ENCODE assay signal across 8 mouse cellular contexts in genomic region chr11:117047172-117047950, GRCm38 (mm10).
DNase-seq lines count a peak whose midpoint lies in the region; ATAC-seq and TF ChIP-seq lines count a peak whose summit lies in the region.

No protein-coding gene starts in this region.

- peak; percentile 35 for DNase-seq in gastrocnemius, adult 2 months
- DNase-seq in gastrocnemius, adult 18-20 months (ENCODE audit: low spot score), result no peak
- DNase-seq in MN1 (ENCODE audit: low spot score), result peak; percentile 87
- no peak for DNase-seq in frontal cortex, postnatal 25 days (ENCODE audit: low spot score in 2 of 2)
- no peak for DNase-seq in thymus, adult 18-20 months

- H3K27me3 ChIP-seq in forebrain, embryonic 15.5 days, result no peaks in the 10 kb centered on the region
- H3K27me3 ChIP-seq in hindbrain, embryonic 16.5 days (replicated peaks; ENCODE audit: control insufficient read depth, insufficient read depth, low read length), result no peaks in the 10 kb centered on the region
- peaks cover 7% of the 10 kb centered on the region for H3K27me3 ChIP-seq in midbrain, embryonic 13.5 days

- H3K4me1 ChIP-seq in forebrain, embryonic 15.5 days, result peaks cover 23% of the 10 kb centered on the region
- H3K4me1 ChIP-seq in hindbrain, embryonic 16.5 days (ENCODE audit: control insufficient read depth, insufficient read depth, low read depth, low read length), result peaks cover 7% of the 10 kb centered on the region; the same call in 1 of the 2 replicates
- peaks cover 19% of the 10 kb centered on the region for H3K4me1 ChIP-seq in midbrain, embryonic 13.5 days (replicated peaks)

- no peak overlapping the region for H3K27ac ChIP-seq in gastrocnemius, adult 2 months
- H3K27ac ChIP-seq in forebrain, embryonic 15.5 days (replicated peaks), result peak overlapping the region; percentile 89
- H3K27ac ChIP-seq in hindbrain, embryonic 16.5 days (ENCODE audit: low read depth, low read length), result peak overlapping the region; percentile 21; the same call in 1 of the 2 replicates
- peak overlapping the region; percentile 89 for H3K27ac ChIP-seq in midbrain, embryonic 13.5 days

- no peak overlapping the region for H3K4me3 ChIP-seq in gastrocnemius, adult 2 months
- no peak overlapping the region for H3K4me3 ChIP-seq in forebrain, embryonic 15.5 days
- H3K4me3 ChIP-seq in hindbrain, embryonic 16.5 days (ENCODE audit: low read length), result no peak overlapping the region
- H3K4me3 ChIP-seq in midbrain, embryonic 13.5 days (replicated peaks), result no peak overlapping the region

- peak overlapping the region; percentile 14 for H3K9ac ChIP-seq in forebrain, embryonic 15.5 days (replicated peaks)
- peak overlapping the region; percentile 23; the same call in 1 of the 2 replicates for H3K9ac ChIP-seq in hindbrain, embryonic 16.5 days (ENCODE audit: low read depth, low read length)
- 0 out of 2 replicates have a peak overlapping the region, but pooled peaks have one; percentile 43 for H3K9ac ChIP-seq in midbrain, embryonic 13.5 days (replicated peaks)

- peak overlapping the region; percentile 30 for H3K4me2 ChIP-seq in forebrain, embryonic 15.5 days (replicated peaks)
- peak overlapping the region; percentile 42 for H3K4me2 ChIP-seq in hindbrain, embryonic 16.5 days (ENCODE audit: low read length)
- peak overlapping the region; percentile 32 for H3K4me2 ChIP-seq in midbrain, embryonic 13.5 days (replicated peaks)

- no peaks in the 10 kb centered on the region for H3K9me3 ChIP-seq in forebrain, embryonic 15.5 days
- H3K9me3 ChIP-seq in hindbrain, embryonic 16.5 days (ENCODE audit: control insufficient read depth, low read length), result no peaks in the 10 kb centered on the region
- peaks cover 5% of the 10 kb centered on the region; the same call in 1 of the 2 replicates for H3K9me3 ChIP-seq in midbrain, embryonic 13.5 days

- no peak for TF ChIP-seq CTCF in gastrocnemius, adult 2 months (IDR thresholded peaks at IDR 0.05)

- H3K36me3 ChIP-seq in forebrain, embryonic 15.5 days, result no peaks in the 10 kb centered on the region
- H3K36me3 ChIP-seq in hindbrain, embryonic 16.5 days (ENCODE audit: control insufficient read depth, insufficient read depth, low read length), result no peaks in the 10 kb centered on the region
- H3K36me3 ChIP-seq in midbrain, embryonic 13.5 days, result no peaks in the 10 kb centered on the region

- whole genome bisulfite sequencing in forebrain, embryonic 15.5 days, result 5% methylated on average over 22 of the region's 22 CpGs
- WGBS in hindbrain, embryonic 16.5 days, result 15% methylated on average over 22 of the region's 22 CpGs
- WGBS in midbrain, embryonic 13.5 days, result 14% methylated on average over 22 of the region's 22 CpGs

- peak; percentile 57; the same call in 1 of the 2 replicates for ATAC-seq in forebrain, embryonic 15.5 days (replicated peaks)
- no peak for ATAC-seq in hindbrain, embryonic 16.5 days
- ATAC-seq in midbrain, embryonic 13.5 days, result peak; percentile 65

- intact Hi-C loops in gastrocnemius, adult 2 months (cut with DNase I), result no loop called here

Comparison
In these comparisons a context has a peak if more than half of its experiments do, and no peak if none do; other contexts are left out.
1. DNase-seq: peak in gastrocnemius, adult 2 months (single experiment) and MN1 (single experiment); none in gastrocnemius, adult 18-20 months (single experiment), frontal cortex, postnatal 25 days (0 of 2) and thymus, adult 18-20 months (0 of 2).
2. Peak in every context shown above with its lines, with median percentiles within 50 percentile points of each other: H3K4me2 ChIP-seq and H3K9ac ChIP-seq.